Mouse (Mus musculus) brain, embryonic 14.5 days (tissue): Measurements from ENCODE around the gene Ldb1.

Experiments
- CTCF ChIP-seq: fragments of 200-500 bp; IDR thresholded peaks from 2 replicates; pipeline ENCODE4 v1.5.1; 2012; ENCODE audit warnings: inconsistent platforms, mild to moderate bottlenecking, moderate library complexity, borderline replicate concordance; ENCODE audit not compliant: insufficient read depth, insufficient read length; ENCODE audit errors: extremely low read depth
- POLR2A ChIP-seq: fragments of 200-500 bp; IDR thresholded peaks from 2 replicates; pipeline ENCODE4 v1.6.1; 2012; ENCODE audit warnings: mild to moderate bottlenecking, inconsistent platforms, borderline replicate concordance; ENCODE audit not compliant: poor library complexity, insufficient read depth, insufficient read length, severe bottlenecking; ENCODE audit errors: extremely low read depth

GRCm38 (mm10) chr19:46086337-46086736, 41.3 kb upstream of the Ldb1 start:
- TF ChIP-seq CTCF (peak; percentile 63; the same call in 1 of the 2 replicates), POLR2A (no peak)
